Mouse (Mus musculus) large intestine, adult 2 months (tissue): Measurements from ENCODE around the gene Bmp6. TPM values are rescaled to one million over a fixed set of nuclear protein-coding genes. Genes with fewer than 3 reads are reported as not detected.

Experiments
- DNase-seq: peaks from one replicate; pipeline ENCODE4 v3.0.0-alpha.2; 2012; ENCODE audit warnings: low read depth, low spot score
- WGBS: fragments of 180-500 bp; shearing (Covaris S2); methylation state at CpG from one replicate; pipeline ENCODE4 v1.1.7; 2018; 5-methylcytosine and 5-hydroxymethylcytosine counted together
- polyA plus RNA-seq: library from polyadenylated mRNA; depleted of rRNA; stranded (reverse); fragments of >200 nt; gene quantifications from 2 replicates; pipeline ENCODE4 v1.2.3, GENCODE M21; 2012; rRNA removed

Bmp6 gene
- polyA plus RNA-seq, 1 experiment = 3.0 TPM

DNA sequence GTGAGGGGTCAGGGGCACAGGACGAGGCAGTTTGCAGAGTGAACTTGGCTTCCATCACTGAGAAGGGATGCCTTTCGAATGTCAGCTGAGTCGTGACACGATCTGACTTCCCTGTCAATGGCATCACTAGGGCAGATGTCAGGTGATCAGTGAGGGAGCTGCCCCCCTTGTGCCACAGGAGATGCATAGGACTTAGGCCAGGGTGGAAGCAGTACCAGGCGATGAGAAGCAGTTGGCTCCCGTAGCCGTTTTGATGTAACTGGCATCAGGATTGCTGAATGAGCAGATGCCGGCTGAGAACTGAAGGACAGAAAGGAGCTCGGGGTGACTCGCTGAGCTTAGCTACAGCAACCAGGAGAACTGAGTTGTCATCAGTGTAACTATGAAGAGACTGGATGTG, 188.6 kb downstream of the Bmp6 start:
- 81% methylated on average over 10 of the region's 10 CpGs for WGBS

GRCm38 (mm10) chr13:38534016-38534415, 189.1 kb downstream of the Bmp6 start:
- no peak for DNase-seq
- 28% methylated on average over 6 of the region's 6 CpGs for WGBS

More for the DNA sequence above, 188.6 kb downstream of the Bmp6 start:
- no peak for DNase-seq

- WGBS = 82% methylated on average over 6 of the region's 6 CpGs
- DNase-seq = no peak
These were observed 189.8 kb downstream of the Bmp6 start for GRCm38 (mm10) chr13:38534731-38535130.

DNA sequence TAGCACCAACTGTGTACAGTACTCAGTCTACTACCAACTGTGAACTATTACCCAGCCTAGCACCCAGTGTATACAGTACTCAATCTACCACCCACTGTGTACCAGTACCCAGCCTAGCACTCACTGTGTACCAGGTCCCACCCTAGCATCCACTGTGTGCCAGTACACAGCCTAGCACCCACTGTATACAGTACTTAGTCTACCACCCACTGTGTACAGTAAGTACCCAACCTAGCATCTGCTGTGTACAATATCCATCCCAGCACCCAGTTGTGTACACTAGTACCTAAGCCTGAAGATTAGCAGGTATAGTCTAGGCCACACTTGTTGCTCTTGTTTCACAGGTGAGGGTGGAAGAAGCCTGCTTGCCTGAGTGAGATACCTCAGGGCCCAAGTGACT, 192.6 kb downstream of the Bmp6 start:
- DNase-seq = no peak

DNA sequence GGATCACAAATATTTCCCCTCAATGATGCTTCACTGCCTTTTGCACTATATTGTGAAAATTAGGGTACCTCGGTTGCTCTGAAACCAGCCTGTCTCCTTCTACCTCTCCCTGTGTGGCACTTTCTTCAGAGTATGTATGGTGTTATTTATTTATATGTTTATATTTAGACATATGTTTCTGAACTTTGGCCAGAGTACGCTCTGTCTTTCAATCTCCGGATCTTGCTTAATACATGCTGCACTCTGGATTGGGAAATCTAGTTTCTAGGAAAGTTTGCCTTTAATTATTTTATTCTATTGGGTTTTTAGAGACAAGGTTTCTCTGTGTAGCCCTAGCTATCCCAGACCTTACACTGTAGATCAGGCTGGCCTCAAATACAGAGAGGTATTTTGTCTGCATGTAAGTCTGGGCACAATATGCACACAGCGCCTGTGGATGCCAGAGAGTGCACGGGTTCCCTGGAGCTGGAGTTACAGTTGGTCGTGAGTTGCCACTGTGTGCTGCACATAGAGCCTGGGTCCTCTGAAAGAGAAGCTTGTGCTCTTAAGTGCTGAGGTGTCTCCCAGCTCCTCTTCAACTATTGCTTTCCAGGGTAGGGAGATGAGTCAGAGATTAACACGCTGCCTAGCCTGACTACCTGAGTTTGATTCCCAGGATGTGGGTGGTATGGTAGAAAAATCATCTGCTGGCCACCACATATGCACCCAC, 194.4 kb downstream of the Bmp6 start:
- WGBS = 80% methylated on average over 7 of the region's 7 CpGs
- no peak for DNase-seq

DNA sequence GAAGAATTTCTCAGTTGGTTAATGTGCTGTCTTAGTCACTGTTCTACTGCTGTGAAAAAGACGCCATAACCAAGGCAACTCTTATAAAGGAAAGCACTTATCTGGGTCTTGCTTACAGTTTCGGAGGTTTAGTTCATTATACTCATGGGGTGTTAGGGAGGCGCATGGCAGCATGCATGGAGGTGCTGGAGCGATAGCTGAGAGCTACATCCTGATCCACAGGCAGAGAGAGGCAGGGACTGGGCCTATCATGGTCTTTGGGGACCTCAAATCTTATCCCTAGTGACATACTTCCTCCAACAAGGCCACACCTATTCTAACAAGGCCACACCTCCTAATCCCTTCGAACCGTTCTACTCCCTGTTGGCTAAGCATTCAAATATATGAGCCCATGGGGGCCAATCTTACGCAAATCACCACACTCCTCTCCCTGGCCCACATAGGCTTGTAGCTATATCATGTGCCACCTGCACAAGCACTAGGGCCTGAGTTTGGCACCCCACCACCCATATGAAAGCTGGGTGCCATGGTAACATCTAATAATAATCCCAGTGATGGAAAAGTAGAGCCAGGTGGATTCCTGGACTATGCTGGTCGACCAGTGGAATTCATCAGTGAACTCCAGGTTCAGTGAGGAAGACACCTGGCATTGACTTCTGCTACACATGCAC, 198.7 kb downstream of the Bmp6 start:
- DNase-seq = no peak
- 91% methylated on average over 8 of the region's 8 CpGs for WGBS

DNA sequence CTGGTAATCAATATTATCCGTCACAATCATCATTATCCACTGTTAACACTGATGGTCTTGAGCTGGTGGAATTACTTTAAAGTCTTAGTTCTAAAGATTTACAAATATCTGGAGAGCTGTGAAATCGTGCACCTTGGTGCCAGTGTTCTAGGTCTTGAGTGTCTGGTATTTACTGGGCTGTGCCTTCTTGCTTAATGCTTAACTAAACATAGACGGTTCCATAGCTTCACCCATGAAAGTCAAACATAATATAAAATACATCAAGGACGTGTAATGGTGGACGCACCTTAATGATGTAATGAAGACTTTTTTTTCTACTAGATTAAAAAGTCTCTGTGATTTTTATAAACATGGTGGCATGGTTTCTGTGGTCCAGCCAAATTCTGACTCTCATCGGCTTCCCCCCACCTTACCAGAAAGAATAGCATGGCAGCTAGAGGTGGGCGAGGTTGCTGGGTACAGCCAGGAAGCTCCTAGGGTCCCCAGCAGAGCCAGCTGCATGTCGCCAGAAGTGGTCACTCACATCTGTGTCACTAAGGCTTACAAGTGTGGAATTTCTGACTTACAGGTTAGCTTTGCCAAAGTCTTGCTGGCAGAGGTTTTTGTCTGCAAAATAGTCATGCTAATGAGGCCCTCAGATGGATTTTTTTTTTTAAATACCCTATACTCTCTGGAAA, 200.0 kb downstream of the Bmp6 start:
- WGBS = 45% methylated on average over 8 of the region's 8 CpGs
- no peak for DNase-seq

- no peak for DNase-seq
- 70% methylated on average over 3 of the region's 3 CpGs for WGBS
These were observed 200.6 kb downstream of the Bmp6 start for GRCm38 (mm10) chr13:38545460-38545859.

- no peak for DNase-seq
- 42% methylated on average over 4 of the region's 4 CpGs for WGBS
These were observed 201.8 kb downstream of the Bmp6 start for GRCm38 (mm10) chr13:38546754-38547153.

GRCm38 (mm10) chr13:38547717-38548116, 202.8 kb downstream of the Bmp6 start:
- no peak for DNase-seq
- 83% methylated on average over 5 of the region's 5 CpGs for WGBS

- WGBS = 82% methylated on average over 5 of the region's 5 CpGs
- DNase-seq = no peak
These were observed 203.8 kb downstream of the Bmp6 start for GRCm38 (mm10) chr13:38548681-38549080.

Other genes with a start within 250 kb of the Bmp6 start
- gene Dsp, start 193.8 kb upstream of the Bmp6 start, polyA plus RNA-seq = 26.1 and 47.3 TPM in 2 replicates
- 18.6 and 31.0 TPM in 2 replicates for gene Snrnp48, start 140.2 kb upstream of the Bmp6 start, polyA plus RNA-seq
- 194 and 235 TPM in 2 replicates for gene Txndc5, start 183.7 kb downstream of the Bmp6 start, polyA plus RNA-seq